Mouse (Mus musculus) myocyte (in vitro differentiated cells): ENCODE measurements around the gene Btg1-ps2. TPM values are rescaled to one million over a fixed set of nuclear protein-coding genes. Genes with fewer than 3 reads are reported as not detected.
"Not testable (repeated sequence)": the region's sequence is repeated elsewhere in the genome, so short reads cannot be mapped to it uniquely, and the experiment has no call there.

Source experiments
- H3K27me3 ChIP-seq: one replicate; pipeline ENCODE4 v1.6.1; 2011; ENCODE audit not compliant: control insufficient read depth, insufficient read depth, insufficient read length
- H3K36me3 ChIP-seq: one replicate; pipeline ENCODE4 v1.6.1; 2011; ENCODE audit not compliant: control insufficient read depth, insufficient read depth
- H3K4me2 ChIP-seq: one replicate; pipeline ENCODE4 v1.6.1; 2011; ENCODE audit warnings: low read depth, control low read depth
- H3K4me3 ChIP-seq: one replicate; pipeline ENCODE4 v1.5.1; 2011; ENCODE audit warnings: mild to moderate bottlenecking, control low read depth, moderate library complexity
- H3K79me2 ChIP-seq: one replicate; pipeline ENCODE4 v1.6.1; 2011; ENCODE audit not compliant: control insufficient read depth, insufficient read depth
- H3ac ChIP-seq: one replicate; pipeline ENCODE4 v1.6.1; 2011; ENCODE audit not compliant: control insufficient read depth, insufficient read length
- CEBPB ChIP-seq: IDR thresholded peaks from 2 replicates; pipeline ENCODE4 v1.6.1; 2011; ENCODE audit warnings: mild to moderate bottlenecking, moderate library complexity; ENCODE audit not compliant: poor library complexity, insufficient read depth, severe bottlenecking
- E2F4 ChIP-seq: IDR thresholded peaks from one replicate; pipeline ENCODE4 v1.6.1; 2011; ENCODE audit warnings: mild to moderate bottlenecking, control low read depth, moderate library complexity; ENCODE audit not compliant: insufficient read depth
- MAX ChIP-seq: IDR thresholded peaks from one replicate; pipeline ENCODE4 v1.6.1; 2011; ENCODE audit warnings: low read depth, mild to moderate bottlenecking, control low read depth
- MYOD1 ChIP-seq, 3 experiments: IDR thresholded peaks; one replicate each; pipeline ENCODE4 v1.6.1; 2011; ENCODE audit warnings: control low read depth in 2 of 3, low read depth in 2 of 3, mild to moderate bottlenecking in 2 of 3, moderate library complexity in 1 of 3; ENCODE audit not compliant: insufficient read length in 2 of 3, control insufficient read depth in 1 of 3
- MYOG ChIP-seq, 3 experiments: IDR thresholded peaks; one replicate each; pipeline ENCODE4 v1.6.1; 2011; ENCODE audit warnings: control low read depth in 2 of 3, low read depth in 2 of 3, mild to moderate bottlenecking in 2 of 3; ENCODE audit not compliant: insufficient read length in 2 of 3, control insufficient read depth in 1 of 3, insufficient read depth in 1 of 3
- POLR2A ChIP-seq: IDR thresholded peaks from one replicate; pipeline ENCODE4 v1.6.1; 2011; ENCODE audit warnings: low read depth, mild to moderate bottlenecking, control low read depth, moderate library complexity; ENCODE audit not compliant: insufficient read length
- POLR2AphosphoS2 ChIP-seq: IDR thresholded peaks from one replicate; pipeline ENCODE4 v1.6.1; 2011; ENCODE audit warnings: low read depth, control low read depth; ENCODE audit not compliant: insufficient read length
- REST ChIP-seq: IDR thresholded peaks from one replicate; pipeline ENCODE4 v1.6.1; 2011; ENCODE audit warnings: mild to moderate bottlenecking, control low read depth, moderate library complexity; ENCODE audit not compliant: insufficient read depth, insufficient read length
- SRF ChIP-seq: IDR thresholded peaks from one replicate; pipeline ENCODE4 v1.6.1; 2011; ENCODE audit warnings: low read depth; ENCODE audit not compliant: control insufficient read depth, insufficient read length
- TCF12 ChIP-seq: IDR thresholded peaks from one replicate; pipeline ENCODE4 v1.6.1; 2011; ENCODE audit warnings: mild to moderate bottlenecking, control low read depth; ENCODE audit not compliant: poor library complexity, insufficient read depth, severe bottlenecking
- TCF3 ChIP-seq: IDR thresholded peaks from one replicate; pipeline ENCODE4 v1.6.1; 2011; ENCODE audit warnings: low read depth, control low read depth; ENCODE audit not compliant: insufficient read length
- USF1 ChIP-seq: IDR thresholded peaks from one replicate; pipeline ENCODE4 v1.6.1; 2011; ENCODE audit warnings: low read depth, mild to moderate bottlenecking, control low read depth, moderate library complexity
- polyA plus RNA-seq: library from polyadenylated mRNA; unstranded; fragments of >200 nt; fragmentation: generic; extraction: Trizol; gene quantifications from one replicate; pipeline ENCODE4 v1.2.1, GENCODE M21; 2012; ENCODE audit warnings: missing spikeins

The Btg1-ps2 gene
- not detected for polyA plus RNA-seq

DNA sequence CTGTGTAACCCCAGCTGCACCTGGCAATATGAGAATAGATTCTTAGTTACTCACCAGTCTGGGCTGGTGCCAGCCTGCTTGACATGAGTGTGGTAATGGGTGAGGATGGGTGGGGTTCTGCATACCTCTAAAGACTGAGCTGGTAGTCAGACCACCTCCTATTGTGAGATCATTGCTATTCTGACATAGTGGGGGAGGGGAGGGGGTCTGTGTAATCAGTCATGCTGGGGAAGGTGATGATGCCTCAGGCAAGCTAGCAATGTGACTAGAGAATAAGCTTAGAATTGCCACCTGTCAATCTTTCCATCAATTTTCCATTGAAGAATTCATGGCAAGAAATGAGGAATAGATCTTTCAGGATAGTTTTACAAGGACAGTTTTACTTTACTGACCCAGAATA, at the start of gene Btg1-ps2:
TSS of gene Btg1-ps2 (minus strand) at position 101 of the 400 bp plus-strand sequence.
- not testable (repeated sequence) for H3K36me3 ChIP-seq, H3K4me2 ChIP-seq, H3K79me2 ChIP-seq, H3ac ChIP-seq, H3K4me3 ChIP-seq, H3K27me3 ChIP-seq

DNA sequence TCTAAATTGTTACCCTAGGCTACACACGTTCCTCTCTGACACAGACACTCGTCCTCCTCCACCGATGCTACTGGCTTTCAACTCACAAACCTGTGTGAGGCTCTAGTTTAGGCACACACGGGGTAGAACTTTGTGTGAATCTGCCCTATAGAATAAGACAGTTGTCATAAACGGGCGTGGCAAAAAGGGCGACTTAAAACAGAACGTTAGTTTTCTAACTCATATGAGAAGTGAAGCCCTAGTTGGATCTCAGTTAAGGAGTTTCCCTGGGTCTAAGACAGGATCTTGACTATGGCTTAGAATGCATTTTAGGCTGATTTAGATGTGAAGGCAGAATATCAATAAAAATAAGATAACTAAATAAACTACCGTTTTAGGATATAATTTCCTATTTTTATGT, 42.1 kb upstream of the Btg1-ps2 start, which contains the start of gene Rhox11:
TSS of gene Rhox11 (minus strand) at position 101 of the 400 bp plus-strand sequence.
- H3K4me2 ChIP-seq: no peak within 1 kb of the TSS
- no peak within 1 kb of the TSS for H3ac ChIP-seq
- H3K79me2 ChIP-seq: no peaks in the 10 kb centered on the region
- no peak for TF ChIP-seq MYOG (IDR thresholded peaks at IDR 0.05; ENCODE audit: control insufficient read depth in 1 of 3, insufficient read depth in 1 of 3, insufficient read length in 2 of 3, low read depth in 2 of 3)
- TF ChIP-seq MYOD1 (IDR thresholded peaks at IDR 0.05; ENCODE audit: control insufficient read depth in 1 of 3, insufficient read length in 2 of 3, low read depth in 2 of 3): no peak
- TF ChIP-seq POLR2A: no peak
- TF ChIP-seq TCF12: no peak
- H3K36me3 ChIP-seq: no peaks in the 10 kb centered on the region
- no peak within 1 kb of the TSS for H3K4me3 ChIP-seq
- no peaks in the 10 kb centered on the region for H3K27me3 ChIP-seq

DNA sequence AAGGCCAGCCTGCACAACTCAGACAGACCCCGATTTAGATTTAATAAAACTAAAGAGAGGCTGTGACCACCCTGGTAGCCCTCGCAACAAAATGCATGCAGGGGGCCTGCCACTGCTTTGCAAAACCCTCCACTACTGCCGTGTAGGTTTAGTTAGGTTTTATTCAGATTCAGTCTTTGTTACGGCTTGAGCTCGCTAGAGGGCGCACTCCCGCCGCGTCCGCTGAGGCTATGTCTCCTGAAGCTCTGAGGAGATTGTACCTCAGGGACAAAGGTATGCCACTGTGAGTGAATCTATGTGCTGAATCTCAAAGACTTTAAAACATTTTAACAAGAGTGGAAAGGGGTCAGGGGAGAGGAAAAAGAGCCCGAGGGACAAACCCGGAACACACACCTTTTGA, 41.3 kb upstream of the Btg1-ps2 start:
- Histone ChIP-seq H3K27me3 (no peaks in the 10 kb centered on the region), H3K4me2 (no peak overlapping the region), H3K36me3 (no peaks in the 10 kb centered on the region), H3ac (no peak overlapping the region), H3K79me2 (no peaks in the 10 kb centered on the region), H3K4me3 (no peak overlapping the region)
- TF ChIP-seq TCF12 (no peak), E2F4 (no peak)

- no peak within 1 kb of the TSS for H3K4me3 ChIP-seq
- H3K36me3 ChIP-seq: no peaks in the 10 kb centered on the region
- no peak for TF ChIP-seq POLR2A
- no peak for TF ChIP-seq TCF3
- TF ChIP-seq POLR2AphosphoS2: no peak
- no peak for TF ChIP-seq CEBPB
- TF ChIP-seq E2F4: no peak
- H3K27me3 ChIP-seq: no peaks in the 10 kb centered on the region
- no peak within 1 kb of the TSS for H3K4me2 ChIP-seq
- H3K79me2 ChIP-seq: no peaks in the 10 kb centered on the region
- no peak within 1 kb of the TSS for H3ac ChIP-seq
Observed at GRCm38 (mm10) chrX:38066175-38066574, 23.3 kb upstream of the Btg1-ps2 start, which contains the start of gene Rhox10. Gene Rhox10, plus strand, starts transcription at chrX:38066475.

DNA sequence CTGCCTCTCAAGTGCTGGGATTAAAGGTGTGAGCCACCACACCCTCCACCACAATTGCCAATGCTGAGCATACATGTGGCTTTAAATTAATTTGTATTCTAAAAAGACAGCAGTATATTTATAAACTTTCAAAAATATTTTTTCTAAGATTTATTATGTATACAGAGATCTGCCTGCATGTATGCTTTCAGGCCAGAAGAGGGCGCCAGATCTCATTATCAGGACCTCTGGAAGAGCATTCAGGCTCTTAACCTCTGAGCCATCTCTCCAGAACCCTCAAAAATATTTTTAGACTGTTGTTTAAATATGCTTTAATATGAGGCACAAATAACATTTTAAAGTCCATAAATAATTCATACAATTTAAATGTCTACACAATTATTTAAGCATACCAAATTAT, 18.6 kb upstream of the Btg1-ps2 start:
- Histone ChIP-seq H3K79me2 (no peaks in the 10 kb centered on the region), H3K27me3 (no peaks in the 10 kb centered on the region), H3ac (no peak overlapping the region), H3K4me2 (no peak overlapping the region), H3K4me3 (no peak overlapping the region), H3K36me3 (no peaks in the 10 kb centered on the region)
- TF ChIP-seq MYOD1 (IDR thresholded peaks at IDR 0.05; ENCODE audit: control insufficient read depth in 1 of 3, insufficient read length in 2 of 3, low read depth in 2 of 3): no peak
- TF ChIP-seq MAX: no peak
- no peak for TF ChIP-seq SRF
- TF ChIP-seq POLR2A: no peak
- no peak for TF ChIP-seq POLR2AphosphoS2
- no peak for TF ChIP-seq CEBPB
- no peak for TF ChIP-seq MYOG (IDR thresholded peaks at IDR 0.05; ENCODE audit: control insufficient read depth in 1 of 3, insufficient read depth in 1 of 3, insufficient read length in 2 of 3, low read depth in 2 of 3)
- no peak for TF ChIP-seq REST
- no peak for TF ChIP-seq E2F4
- TF ChIP-seq TCF12: no peak
- TF ChIP-seq TCF3: no peak
- no peak for TF ChIP-seq USF1

GRCm38 (mm10) chrX:38039666-38040065, 3.2 kb downstream of the Btg1-ps2 start:
- Histone ChIP-seq H3K4me2 (no peak overlapping the region), H3ac (no peak overlapping the region), H3K36me3 (no peaks in the 10 kb centered on the region), H3K4me3 (no peak overlapping the region), H3K27me3 (no peaks in the 10 kb centered on the region), H3K79me2 (no peaks in the 10 kb centered on the region)
- no peak for TF ChIP-seq CEBPB
- no peak for TF ChIP-seq TCF12
- no peak for TF ChIP-seq USF1
- TF ChIP-seq TCF3: no peak
- TF ChIP-seq E2F4: no peak
- TF ChIP-seq REST: no peak
- TF ChIP-seq MYOD1 (IDR thresholded peaks at IDR 0.05; ENCODE audit: control insufficient read depth in 1 of 3, insufficient read length in 2 of 3, low read depth in 2 of 3): no peak
- no peak for TF ChIP-seq POLR2A
- TF ChIP-seq POLR2AphosphoS2: no peak
- TF ChIP-seq MAX: no peak
- no peak for TF ChIP-seq MYOG (IDR thresholded peaks at IDR 0.05; ENCODE audit: control insufficient read depth in 1 of 3, insufficient read depth in 1 of 3, insufficient read length in 2 of 3, low read depth in 2 of 3)
- TF ChIP-seq SRF: no peak
